Mouse (Mus musculus) embryonic fibroblast, embryonic 13.5 days (primary cell): ENCODE results near the gene C1ql4. TPM values are rescaled to one million over a fixed set of nuclear protein-coding genes. Genes with fewer than 3 reads are reported as not detected.
"Not testable (repeated sequence)": the region's sequence is repeated elsewhere in the genome, so short reads cannot be mapped to it uniquely, and the experiment has no call there.

Experiments
- H3K27ac ChIP-seq: 2 replicates; pipeline ENCODE4 v1.5.1; 2012; ENCODE audit warnings: low read length, control low read depth, inconsistent platforms; ENCODE audit not compliant: insufficient read depth
- H3K4me1 ChIP-seq: 2 replicates; pipeline ENCODE4 v1.6.1; 2011; ENCODE audit warnings: low read length; ENCODE audit not compliant: control insufficient read depth, insufficient read depth
- H3K4me3 ChIP-seq: 2 replicates; pipeline ENCODE4 v1.5.1; 2011; ENCODE audit warnings: mild to moderate bottlenecking, control low read depth, low read length; ENCODE audit not compliant: insufficient read depth
- CTCF ChIP-seq: IDR thresholded peaks from 2 replicates; pipeline ENCODE4 v1.5.1; 2011; ENCODE audit warnings: mild to moderate bottlenecking, control low read depth, low read length, moderate library complexity, borderline replicate concordance; ENCODE audit not compliant: insufficient read depth
- POLR2A ChIP-seq: IDR thresholded peaks from 2 replicates; pipeline ENCODE4 v1.6.1; 2011; ENCODE audit warnings: low read depth, mild to moderate bottlenecking, control low read depth, low read length, moderate library complexity
- polyA plus RNA-seq: library from polyadenylated mRNA; stranded (reverse); fragments of >200 nt; gene quantifications from 2 replicates; pipeline ENCODE4 v1.2.4, GENCODE M21; 2011; ENCODE audit warnings: low read depth; ENCODE audit not compliant: missing spikeins, insufficient read length

Gene C1ql4
- polyA plus RNA-seq, 1 experiment, result not detected

DNA sequence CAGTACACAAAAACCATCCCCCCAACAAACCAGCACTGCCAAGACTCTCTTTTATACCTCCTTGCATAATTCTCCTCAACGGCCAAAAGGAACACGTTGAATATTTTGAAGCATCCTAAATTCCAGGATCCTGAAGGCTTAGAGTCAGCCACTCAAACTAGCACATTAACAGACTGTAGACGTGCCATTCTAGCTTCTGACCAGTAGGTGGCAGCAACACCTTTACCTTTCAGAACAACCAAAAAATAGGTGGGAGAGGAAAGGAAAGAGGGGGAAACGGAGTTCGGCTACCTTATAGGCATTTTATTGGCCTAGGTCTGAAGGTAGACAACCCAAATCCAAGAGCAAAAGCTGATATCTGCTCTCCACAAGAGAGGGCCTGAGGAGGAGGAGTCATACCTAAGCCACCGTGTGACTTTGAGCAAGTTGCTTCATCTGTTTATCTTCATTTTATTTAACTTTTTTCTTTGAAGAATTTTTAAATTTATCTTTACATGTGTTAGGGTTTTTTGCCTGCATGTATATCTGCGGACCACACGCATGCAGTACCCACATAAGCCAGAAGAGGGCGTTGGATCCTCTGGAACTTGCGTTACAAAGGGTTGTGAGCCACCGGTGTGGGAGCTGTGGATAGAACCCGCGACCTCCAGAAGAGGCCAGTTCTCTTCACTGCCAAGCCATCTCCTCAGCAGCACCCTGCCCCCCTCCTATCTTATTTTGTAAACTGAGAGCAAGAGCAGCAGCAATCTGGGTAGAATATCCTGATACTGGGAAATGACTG, 38.0 kb downstream of the C1ql4 start:
- 0 out of 2 replicates have a peak, but pooled peaks cover 3% of the 10 kb centered on the region for H3K4me1 ChIP-seq
- peak; percentile 40; the same call in 1 of the 2 replicates for TF ChIP-seq CTCF
- TF ChIP-seq POLR2A, result no peak

GRCm38 (mm10) chr15:99045734-99046133, 41.9 kb downstream of the C1ql4 start:
- not testable (repeated sequence) for H3K4me1 ChIP-seq, H3K4me3 ChIP-seq, H3K27ac ChIP-seq

More for the DNA sequence above, 38.0 kb downstream of the C1ql4 start:
- Histone ChIP-seq H3K4me3 (no peak overlapping the region), H3K27ac (no peak overlapping the region)

GRCm38 (mm10) chr15:99044854-99045253, 42.8 kb downstream of the C1ql4 start:
- peaks cover 3% of the 10 kb centered on the region; the same call in 1 of the 2 replicates for H3K4me1 ChIP-seq
- no peak overlapping the region for H3K27ac ChIP-seq
- TF ChIP-seq CTCF (no peak), POLR2A (no peak)
- no peak overlapping the region for H3K4me3 ChIP-seq

DNA sequence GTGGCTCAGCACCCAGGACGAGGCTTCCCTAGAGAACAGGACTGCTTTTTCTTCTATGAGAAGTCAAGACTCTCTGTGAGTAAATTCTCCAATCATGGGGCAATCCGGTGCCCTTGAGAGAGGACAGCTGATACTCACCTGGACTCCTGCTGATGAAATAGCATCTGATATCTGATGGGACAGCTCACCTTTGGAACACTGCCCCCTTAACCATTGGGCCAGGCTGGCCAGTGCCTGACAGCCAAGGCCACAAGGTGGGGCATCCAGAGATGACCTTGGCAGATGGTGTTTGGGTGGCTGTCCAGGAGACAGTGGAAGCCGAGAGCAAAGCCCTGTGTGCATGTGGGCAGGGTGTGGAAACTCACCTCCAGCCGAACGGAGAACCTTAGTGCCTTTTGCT, 45.3 kb downstream of the C1ql4 start:
- Histone ChIP-seq H3K4me3 (no peak overlapping the region), H3K4me1 (peaks cover 3% of the 10 kb centered on the region; the same call in 1 of the 2 replicates)
- TF ChIP-seq CTCF, result no peak
- TF ChIP-seq POLR2A, result no peak

DNA sequence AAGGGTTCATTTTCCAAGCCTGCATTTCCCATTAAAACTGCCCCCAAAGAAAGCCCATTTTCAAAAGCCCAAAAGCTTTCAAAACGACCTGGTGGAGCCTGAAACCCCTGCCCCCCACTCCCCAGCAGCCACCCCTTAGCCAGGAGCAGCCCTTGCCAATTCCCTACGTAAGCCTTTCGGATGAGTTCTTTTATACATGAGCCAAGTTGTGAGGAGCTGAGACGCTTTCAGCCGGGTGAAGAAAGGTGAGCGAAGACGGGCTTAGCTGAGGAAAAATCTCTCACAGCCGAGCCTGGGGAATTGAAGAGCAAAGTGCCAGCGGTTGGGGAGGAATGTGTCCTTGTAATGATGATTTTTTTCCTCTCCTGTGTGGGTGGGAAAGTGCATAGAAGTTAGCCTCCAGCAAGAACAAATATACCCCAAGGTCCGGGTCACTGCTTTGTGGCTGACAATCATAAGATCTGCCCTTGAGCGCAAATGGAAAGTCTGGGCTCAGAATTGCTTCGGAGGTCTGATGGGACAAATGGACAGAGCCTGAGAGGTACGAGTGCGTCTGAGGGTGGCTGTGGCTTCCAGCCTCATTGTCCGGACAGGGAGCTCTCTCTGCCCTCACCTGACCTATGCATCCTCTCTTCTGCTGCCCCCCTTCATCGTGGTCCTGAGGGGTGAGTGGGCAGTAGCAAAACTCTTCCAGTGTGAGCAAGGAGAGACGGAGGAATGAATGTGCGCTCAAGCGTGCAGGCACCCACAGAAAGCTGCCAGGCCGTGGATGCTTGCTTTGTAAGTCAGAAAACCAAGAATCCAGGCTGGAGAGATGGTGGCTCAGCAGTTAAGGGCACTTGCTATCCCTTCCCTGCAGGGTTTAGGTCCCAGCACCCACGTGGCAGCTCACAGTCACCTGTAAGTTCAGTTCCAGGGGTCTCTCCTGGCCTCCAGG, 46.4 kb downstream of the C1ql4 start:
- Histone ChIP-seq H3K4me3 (no peak overlapping the region), H3K4me1 (peaks cover 3% of the 10 kb centered on the region; the same call in 1 of the 2 replicates), H3K27ac (peak overlapping the region; percentile 1; the same call in 1 of the 2 replicates)
- no peak for TF ChIP-seq POLR2A
- no peak for TF ChIP-seq CTCF

More for the DNA sequence above, 45.3 kb downstream of the C1ql4 start:
- H3K27ac ChIP-seq, result no peak overlapping the region

DNA sequence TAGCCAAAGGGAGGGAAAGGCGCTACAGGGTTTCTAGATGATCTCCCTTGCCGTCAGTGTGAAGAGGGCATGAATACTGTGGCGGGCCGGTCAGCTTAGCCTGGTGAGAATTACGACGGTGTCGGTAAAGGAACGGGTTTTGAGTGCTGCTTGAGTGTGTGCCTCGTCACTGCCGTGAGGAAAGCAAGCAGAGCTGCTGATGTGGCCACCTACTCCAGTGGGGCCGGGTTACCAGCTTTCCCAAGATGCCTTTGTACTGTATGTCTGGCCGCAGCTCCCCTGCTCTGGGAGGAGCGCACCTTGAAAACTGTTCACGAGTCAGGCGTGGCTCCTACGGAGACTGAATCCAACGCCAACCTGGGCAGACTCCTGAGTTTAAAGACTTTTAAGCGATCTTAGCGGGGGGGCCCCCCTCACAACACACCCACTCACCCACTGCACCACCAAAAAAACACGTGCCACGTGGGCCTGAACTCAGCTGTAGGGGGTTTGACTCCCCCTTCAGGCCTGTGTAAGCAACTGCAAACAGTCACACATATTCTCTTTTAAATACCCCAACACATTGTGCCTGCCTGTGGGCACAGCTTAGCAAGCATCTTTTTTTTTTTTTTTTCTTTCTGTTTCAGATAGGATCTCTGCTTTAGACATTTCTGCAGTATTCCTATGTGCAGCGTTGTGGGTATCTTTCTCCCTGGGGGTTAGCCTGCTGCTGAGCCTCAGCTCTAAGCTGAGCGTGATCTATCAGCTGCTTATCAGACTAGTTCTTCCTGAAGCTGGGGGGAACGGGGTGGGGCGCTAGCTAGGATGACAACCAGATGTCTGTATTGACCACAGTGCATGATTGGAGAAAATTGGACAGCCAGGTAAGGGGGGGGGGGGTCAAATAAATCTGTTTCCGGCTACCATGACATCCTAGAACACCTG, 47.4 kb downstream of the C1ql4 start:
- H3K4me3 ChIP-seq, result no peak overlapping the region
- no peak overlapping the region for H3K27ac ChIP-seq
- TF ChIP-seq CTCF (0 out of 2 replicates have a peak, but pooled peaks have one; percentile 5), POLR2A (no peak)
- peaks cover 3% of the 10 kb centered on the region; the same call in 1 of the 2 replicates for H3K4me1 ChIP-seq

DNA sequence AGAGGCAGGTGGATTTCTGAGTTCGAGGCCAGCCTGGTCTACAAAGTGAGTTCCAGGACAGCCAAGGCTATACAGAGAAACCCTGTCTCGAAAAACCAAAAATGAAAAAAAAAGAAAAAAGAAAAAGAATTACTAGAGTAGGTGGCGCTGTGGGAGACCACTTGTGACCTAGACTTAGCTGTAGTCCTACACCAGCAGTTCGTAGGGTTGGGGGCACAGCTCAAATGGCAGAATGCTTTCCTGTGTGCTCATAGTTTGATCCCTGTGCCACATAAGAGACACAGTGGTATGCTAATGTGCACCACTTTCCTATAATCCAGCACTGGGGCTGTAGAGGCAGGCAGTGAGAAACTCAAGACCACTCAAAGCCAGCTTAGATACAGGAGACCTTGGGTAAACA, 48.3 kb downstream of the C1ql4 start:
- Histone ChIP-seq H3K4me3 (no peak overlapping the region), H3K27ac (no peak overlapping the region), H3K4me1 (no peaks in the 10 kb centered on the region; the same call in 1 of the 2 replicates)
- TF ChIP-seq POLR2A (no peak), CTCF (no peak)

DNA sequence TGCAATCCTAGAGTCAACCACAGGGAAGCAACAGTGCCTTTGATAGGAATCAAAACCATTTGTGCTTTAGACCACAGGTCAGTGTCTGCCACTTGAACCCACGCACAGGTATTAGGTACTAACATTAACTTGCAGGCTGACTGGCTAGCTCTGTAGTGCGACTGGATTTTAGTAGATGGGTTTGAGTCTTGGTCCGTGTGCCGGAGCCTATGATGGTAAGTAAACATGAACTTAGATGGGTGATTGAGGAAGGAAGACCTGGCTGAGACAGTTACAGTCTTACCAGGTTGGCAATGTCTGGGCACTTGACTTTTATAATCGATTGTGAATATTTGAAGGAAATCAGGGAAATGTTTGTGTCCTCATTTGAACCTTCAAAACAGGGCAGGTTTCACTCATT, 48.8 kb downstream of the C1ql4 start:
- no peak overlapping the region for H3K4me3 ChIP-seq
- H3K27ac ChIP-seq, result no peak overlapping the region
- H3K4me1 ChIP-seq, result no peaks in the 10 kb centered on the region
- TF ChIP-seq CTCF (no peak), POLR2A (no peak)

DNA sequence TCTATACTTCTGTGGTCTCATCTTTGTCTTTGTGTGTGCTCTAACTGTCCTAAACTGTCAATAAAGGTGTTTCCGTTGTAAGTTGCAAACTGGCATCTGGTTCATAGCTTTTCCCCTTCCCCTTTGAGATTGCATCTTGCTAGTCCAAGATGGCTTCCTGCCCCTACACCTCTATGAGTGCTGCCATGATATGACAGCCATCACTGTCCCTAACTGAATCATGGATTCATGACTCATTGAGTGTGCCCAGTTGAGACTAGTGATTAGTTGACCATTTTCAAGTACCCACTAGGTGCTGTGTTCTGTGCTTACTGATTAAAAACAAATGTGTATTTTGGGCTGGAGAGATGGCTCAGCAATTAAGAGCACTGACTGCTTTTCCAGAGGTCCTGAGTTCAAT, 49.6 kb downstream of the C1ql4 start:
- Histone ChIP-seq H3K4me3 (no peak overlapping the region), H3K4me1 (no peaks in the 10 kb centered on the region), H3K27ac (no peak overlapping the region)
- no peak for TF ChIP-seq POLR2A
- TF ChIP-seq CTCF, result no peak
